Mouse (Mus musculus): ENCODE results near the gene Hsf4.

GRCm38 (mm10) chr8:105303874-105304273, 34.3 kb downstream of the Hsf4 start:
- no peak for TF ChIP-seq CTCF (IDR thresholded peaks at IDR 0.05; ENCODE audit: control insufficient read depth, insufficient read depth, low read length)
- no peak for TF ChIP-seq POLR2A (IDR thresholded peaks at IDR 0.05; ENCODE audit: borderline replicate concordance, control insufficient read depth, low read depth, low read length)

Measured in bone marrow, adult 2 months (tissue).